1 mouse cellular context compared by ENCODE assay signal in the genomic region with DNA sequence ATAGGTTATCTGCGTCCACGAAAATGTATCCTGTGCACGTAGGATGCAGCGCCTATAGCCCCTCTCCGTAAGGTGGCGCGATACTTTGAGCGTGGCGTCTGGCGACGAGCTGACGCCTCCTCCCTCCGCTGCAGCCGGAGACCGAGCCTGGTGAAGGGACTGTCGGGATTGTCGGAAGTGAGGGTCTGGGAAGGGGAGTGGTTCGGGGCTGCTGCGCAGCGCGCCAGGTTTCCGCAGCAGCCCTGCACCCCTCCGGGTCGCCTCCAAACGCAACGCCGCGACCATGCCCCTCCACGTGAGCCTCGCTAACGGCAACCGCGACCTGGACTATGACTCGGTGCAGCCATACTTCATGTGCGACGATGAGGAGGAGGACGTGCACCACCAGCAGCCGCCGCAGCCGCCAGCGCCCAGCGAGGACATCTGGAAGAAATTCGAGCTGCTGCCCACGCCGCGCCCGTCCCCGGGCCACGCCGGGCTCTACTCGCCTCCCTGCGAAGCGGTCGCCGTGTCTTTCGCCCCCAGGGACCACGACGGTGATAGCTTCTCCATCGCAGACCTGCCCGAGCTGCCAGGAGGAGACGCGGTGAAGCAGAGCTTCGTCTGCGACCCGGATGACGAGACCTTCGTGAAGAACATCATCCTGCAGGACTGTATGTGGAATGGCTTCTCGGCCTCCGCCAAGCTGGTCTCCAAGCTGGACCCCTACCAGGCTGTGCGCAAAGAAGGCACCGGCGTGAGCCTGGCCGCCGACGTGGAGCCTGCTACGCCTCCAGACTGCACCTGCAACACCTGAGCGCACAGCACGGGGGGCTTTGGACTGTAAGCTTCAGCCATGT.
TF ChIP-seq lines count a peak whose summit lies in the region.

A gene (plus strand): TSS at position 97 of the 839 bp plus-strand sequence.

TF ChIP-seq in CH12.LX, 34 proteins besides CTCF, POLR2A, EP300 and RAD21 (continued from another document):
- TF ChIP-seq ELF1 (IDR thresholded peaks at IDR 0.05; ENCODE audit: low read depth, low read length) (peak; percentile 61), NELFE (IDR thresholded peaks at IDR 0.05; ENCODE audit: low read depth, low read length) (peak; percentile 46), UBTF (IDR thresholded peaks at IDR 0.05; ENCODE audit: low read depth, low read length) (no peak; the same call in 1 of the 2 replicates)
